Mouse (Mus musculus) thymus, adult 2 months (tissue): Measurements from ENCODE around the gene Tmem30b.

Experiments used
- CTCF ChIP-seq: fragments of 200-500 bp; IDR thresholded peaks from 2 replicates; pipeline ENCODE4 v1.5.1; 2012; ENCODE audit warnings: mild to moderate bottlenecking, control low read depth, low read length, moderate library complexity, borderline replicate concordance; ENCODE audit not compliant: control insufficient read depth, poor library complexity, insufficient read depth; ENCODE audit errors: extremely low read depth
- POLR2A ChIP-seq: fragments of 200-500 bp; IDR thresholded peaks from 2 replicates; pipeline ENCODE4 v1.6.1; 2012; ENCODE audit warnings: mild to moderate bottlenecking, low read length, control low read depth, moderate library complexity; ENCODE audit not compliant: control insufficient read depth, poor library complexity, insufficient read depth; ENCODE audit errors: extremely low read depth

GRCm38 (mm10) chr12:73578141-73578540 is 31.9 kb upstream of the Tmem30b start:
- no peak for TF ChIP-seq CTCF
- TF ChIP-seq POLR2A, result no peak
